Mouse (Mus musculus) gastrocnemius, postnatal 25 days (tissue): ENCODE data around the gene Wif1. TPM values are rescaled to one million over a fixed set of nuclear protein-coding genes. Genes with fewer than 3 reads are reported as not detected.
A peak's percentile ranks its signal among the peaks of the same experiment; 100 is the strongest.

Experiments used
- DNase-seq: peaks from one replicate; pipeline ENCODE4 v3.0.0; 2022
- total RNA-seq, 2 experiments: library from RNA; stranded (reverse); gene quantifications; 1 replicate in 1 of 2; 2 replicates in 1 of 2; pipeline ENCODE4 v1.2.3; 2021

Wif1 gene
- total RNA-seq, 2 experiments from 2014 or later, result 1.6 to 6.2 TPM

GRCm38 (mm10) chr10:121070742-121071141 is 37.0 kb downstream of the Wif1 start:
- no peak for DNase-seq

- no peak for DNase-seq
Measured at GRCm38 (mm10) chr10:121080500-121080899, 46.7 kb downstream of the Wif1 start.

GRCm38 (mm10) chr10:121082881-121083280 is 49.1 kb downstream of the Wif1 start:
- DNase-seq, result no peak

GRCm38 (mm10) chr10:121083512-121083911 is 49.8 kb downstream of the Wif1 start:
- no peak for DNase-seq

- DNase-seq, result no peak
Measured at GRCm38 (mm10) chr10:121088679-121089078, 54.9 kb downstream of the Wif1 start.

GRCm38 (mm10) chr10:121089312-121089711 is 55.6 kb downstream of the Wif1 start:
- no peak for DNase-seq

GRCm38 (mm10) chr10:121090006-121090405 is 56.2 kb downstream of the Wif1 start:
- no peak for DNase-seq

- DNase-seq, result no peak
Measured at GRCm38 (mm10) chr10:121095948-121096347, 62.2 kb downstream of the Wif1 start.

GRCm38 (mm10) chr10:121098263-121098662 is 64.5 kb downstream of the Wif1 start:
- no peak for DNase-seq

GRCm38 (mm10) chr10:121099658-121100057 is 65.9 kb downstream of the Wif1 start:
- DNase-seq, result no peak

- no peak for DNase-seq
Measured at GRCm38 (mm10) chr10:121116115-121116514, 82.4 kb downstream of the Wif1 start.

GRCm38 (mm10) chr10:121116636-121117035 is 82.9 kb downstream of the Wif1 start:
- DNase-seq, result no peak

- DNase-seq, result no peak
Measured at GRCm38 (mm10) chr10:121120751-121121150, 87.0 kb downstream of the Wif1 start.

- no peak for DNase-seq
Measured at GRCm38 (mm10) chr10:121124481-121124880, 90.7 kb downstream of the Wif1 start.

- peak; percentile 53 for DNase-seq
Measured at GRCm38 (mm10) chr10:121129000-121129925, 95.5 kb downstream of the Wif1 start.

Other genes with a start within 250 kb of the Wif1 start
- 100 to 1,000 TPM in 1 of 2 experiments, 10 to 100 TPM in 1; 82.3 to 109 TPM for gene Msrb3, start 134.9 kb upstream of the Wif1 start, total RNA-seq
- gene Lemd3, start 54.6 kb upstream of the Wif1 start, total RNA-seq, result 1 to 10 TPM; 9.1 to 9.2 TPM